Mouse (Mus musculus) brain, adult 2 months (tissue): Measurements from ENCODE around the gene Wwc2.
A peak's percentile ranks its signal among the peaks of the same experiment; 100 is the strongest.
"Not testable (repeated sequence)": the region's sequence is repeated elsewhere in the genome, so short reads cannot be mapped to it uniquely, and the experiment has no call there.

Experiments
- DNase-seq: peaks from one replicate; pipeline ENCODE4 v3.0.0; 2011; ENCODE audit warnings: low read depth, low spot score

The Wwc2 gene

DNA sequence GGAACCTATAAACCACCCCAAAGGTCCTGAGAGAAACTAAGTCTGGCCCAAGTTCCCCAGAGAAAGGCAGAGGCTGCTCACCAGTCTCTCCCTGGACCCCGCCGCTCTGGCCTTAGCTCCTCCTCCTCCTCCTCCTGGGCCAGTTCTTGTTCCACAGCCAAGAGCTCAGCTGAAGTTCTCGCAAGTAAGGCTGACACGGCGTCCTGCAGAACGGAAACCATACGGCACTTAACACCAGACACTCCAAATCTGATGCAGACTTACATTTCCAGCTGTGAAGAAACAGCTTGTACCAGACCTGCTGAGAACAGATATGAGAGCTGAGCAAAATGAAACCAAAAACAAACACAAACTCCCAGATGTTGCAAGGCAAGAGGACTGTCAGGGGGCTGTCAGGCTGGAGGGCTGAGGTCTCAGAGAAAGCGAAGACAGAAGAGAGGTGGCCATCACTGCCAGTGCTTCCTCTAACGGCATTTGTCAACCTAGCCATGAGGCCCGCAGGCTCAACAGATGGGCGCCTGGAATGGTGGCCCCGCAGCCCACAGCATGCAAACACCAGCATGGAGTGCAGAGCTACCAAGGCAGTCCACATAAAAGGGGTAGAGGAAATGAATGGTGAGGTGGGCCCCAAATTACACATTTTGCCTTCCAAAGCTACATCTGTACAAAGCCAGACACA lies 138.8 kb downstream of the Wwc2 start:
- peak; percentile 55 for DNase-seq

DNA sequence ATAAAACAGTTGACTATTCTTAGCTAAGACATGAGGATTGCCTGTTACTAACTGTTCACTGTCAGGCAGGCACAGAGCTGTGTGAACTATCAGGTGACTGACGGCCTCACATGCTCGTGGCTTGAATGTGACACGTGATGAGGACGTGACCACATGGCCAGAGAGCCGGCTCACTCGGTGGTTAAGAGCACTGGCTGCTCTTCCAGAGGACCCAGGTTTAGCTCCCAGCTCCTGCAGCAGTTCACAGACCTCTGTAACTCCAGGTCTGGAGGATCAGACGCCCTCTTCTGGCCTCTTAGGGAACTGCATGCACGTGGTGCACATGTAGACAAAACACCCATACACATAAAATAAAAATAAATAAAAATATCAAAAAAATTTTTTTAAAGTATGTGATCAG lies 140.9 kb downstream of the Wwc2 start:
- no peak for DNase-seq

DNA sequence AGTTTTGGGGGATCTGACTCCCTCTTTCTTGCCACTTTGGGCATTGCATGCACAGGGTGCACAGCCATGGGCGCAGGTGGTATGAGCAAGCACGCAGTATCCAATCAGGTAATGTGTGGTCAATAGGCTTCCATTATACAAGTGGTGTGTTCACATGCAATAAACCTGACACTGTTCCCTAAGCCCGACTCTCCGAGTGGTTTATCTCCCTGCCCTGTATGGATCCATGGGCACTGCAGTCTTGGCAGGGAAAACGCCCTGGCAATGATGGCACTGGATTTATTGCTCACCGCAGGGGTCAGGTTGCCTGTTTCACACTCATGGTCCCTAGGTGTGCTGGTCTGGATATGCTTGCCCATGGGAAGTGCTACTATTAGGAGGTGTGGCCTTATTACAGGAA lies 142.8 kb downstream of the Wwc2 start:
- DNase-seq = no peak

DNA sequence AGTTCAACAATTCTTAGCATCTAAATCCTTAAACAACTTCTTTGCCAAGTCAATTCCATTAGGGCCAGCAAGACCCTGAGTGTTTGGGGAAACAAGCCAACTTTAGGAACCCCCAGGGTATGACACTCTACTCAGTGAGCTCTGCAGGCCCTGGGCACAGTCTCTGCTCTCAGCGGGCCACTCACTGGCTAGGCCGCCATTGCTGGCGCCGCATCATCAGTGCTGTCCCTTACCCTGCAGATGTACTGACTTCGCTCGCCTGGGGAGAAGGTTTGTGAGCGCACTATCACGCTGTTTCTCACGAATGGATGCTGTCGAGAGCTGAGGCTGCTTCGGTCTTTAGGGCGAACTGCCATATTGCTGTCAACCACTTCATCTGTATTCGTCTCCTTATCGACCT lies 143.6 kb downstream of the Wwc2 start:
- no peak for DNase-seq

DNA sequence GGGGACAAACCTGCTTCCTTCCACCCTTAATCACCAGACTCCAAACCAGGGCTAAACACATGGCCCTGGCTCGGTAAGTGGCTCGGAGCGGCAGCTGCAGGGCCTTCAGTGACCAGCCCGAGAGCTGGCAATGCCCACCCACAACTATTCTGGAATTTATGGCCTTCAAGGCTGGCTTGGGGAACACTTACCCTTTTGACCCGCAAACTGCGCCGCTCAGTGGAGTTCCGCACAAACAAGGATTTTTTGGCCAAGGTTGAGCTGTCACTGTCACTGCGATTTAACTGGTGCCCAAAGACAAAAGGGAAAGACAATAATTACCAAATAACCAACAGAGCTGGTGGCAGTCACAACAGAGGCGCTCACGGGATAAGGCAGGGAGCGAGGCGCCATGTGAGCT lies 144.8 kb downstream of the Wwc2 start:
- no peak for DNase-seq

DNA sequence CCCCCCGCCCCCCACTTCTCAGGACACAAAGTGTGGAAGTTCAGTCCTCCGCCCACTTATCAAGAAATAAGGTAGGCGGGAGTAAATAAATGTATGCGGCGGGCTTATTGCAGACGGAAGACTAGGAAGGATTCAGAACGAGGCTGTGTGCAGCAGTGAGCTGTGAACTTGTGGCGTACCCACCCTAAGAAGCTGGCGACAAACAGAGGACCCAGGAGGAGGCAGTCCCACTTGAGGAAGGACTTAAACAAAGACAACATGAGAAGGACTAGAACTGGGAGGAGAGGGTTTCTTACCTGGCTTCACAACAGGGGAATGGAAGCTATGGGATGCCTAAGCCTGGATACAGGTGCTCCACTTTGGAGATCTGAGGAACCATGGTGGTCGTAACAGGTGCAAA lies 147.1 kb downstream of the Wwc2 start:
- no peak for DNase-seq

DNA sequence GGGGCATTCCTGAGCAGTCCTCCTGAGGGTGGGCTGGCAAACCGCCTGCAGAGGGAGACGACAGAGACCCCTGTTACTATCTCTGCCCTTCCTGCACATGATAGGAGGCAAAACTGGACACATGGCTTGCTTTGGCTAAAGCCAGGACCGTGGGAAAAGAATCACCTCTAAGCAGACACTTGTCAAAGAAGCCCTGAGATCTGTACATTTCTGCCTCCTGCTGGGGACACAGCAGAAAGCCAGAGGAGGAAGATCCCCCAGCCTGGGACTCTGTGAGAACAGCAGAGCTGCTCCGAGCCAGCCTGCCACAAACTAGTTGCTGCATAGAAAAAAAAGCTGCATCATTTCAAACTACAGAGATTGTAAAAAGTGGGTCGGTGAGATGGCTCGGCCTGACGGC lies 147.7 kb downstream of the Wwc2 start:
- peak; percentile 18 for DNase-seq

DNA sequence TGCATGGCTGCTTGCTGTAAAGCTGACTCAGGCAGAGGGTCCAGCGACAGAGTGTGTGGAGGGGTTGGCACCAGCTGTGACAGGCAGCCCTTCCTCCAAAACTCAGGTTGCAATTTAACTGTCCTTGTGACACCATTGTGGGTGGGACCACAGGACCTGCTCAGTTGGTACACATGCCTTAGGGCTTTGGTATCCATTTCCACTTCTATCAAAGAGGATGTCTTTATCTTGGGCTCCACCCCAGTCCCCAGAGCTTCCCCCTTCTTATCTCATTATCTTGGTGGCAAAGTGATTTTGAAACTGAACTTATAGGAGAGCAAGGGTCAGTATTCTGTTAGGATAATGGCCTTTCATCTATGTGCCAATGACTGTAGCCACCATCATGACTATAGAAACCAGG lies 156.8 kb downstream of the Wwc2 start:
- no peak for DNase-seq

DNA sequence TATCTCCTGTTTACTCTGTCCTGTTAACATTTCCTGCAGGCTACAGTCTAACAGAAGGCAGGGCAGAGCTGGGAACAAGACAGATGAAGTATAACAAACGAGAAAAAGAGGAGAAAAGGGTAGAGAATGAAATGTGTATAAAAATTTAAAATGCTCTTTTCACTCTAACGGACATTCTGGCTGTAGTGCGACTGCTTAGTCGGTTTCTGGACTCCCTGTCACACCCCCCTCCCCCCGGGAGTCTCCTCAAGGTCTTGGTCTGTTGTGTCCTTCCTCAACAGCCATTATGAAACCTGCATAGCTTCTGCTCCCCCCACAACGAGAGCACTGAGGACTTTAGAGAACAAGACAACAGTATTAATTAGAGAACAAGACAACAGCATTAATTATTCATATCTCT lies 158.1 kb downstream of the Wwc2 start:
- no peak for DNase-seq

DNA sequence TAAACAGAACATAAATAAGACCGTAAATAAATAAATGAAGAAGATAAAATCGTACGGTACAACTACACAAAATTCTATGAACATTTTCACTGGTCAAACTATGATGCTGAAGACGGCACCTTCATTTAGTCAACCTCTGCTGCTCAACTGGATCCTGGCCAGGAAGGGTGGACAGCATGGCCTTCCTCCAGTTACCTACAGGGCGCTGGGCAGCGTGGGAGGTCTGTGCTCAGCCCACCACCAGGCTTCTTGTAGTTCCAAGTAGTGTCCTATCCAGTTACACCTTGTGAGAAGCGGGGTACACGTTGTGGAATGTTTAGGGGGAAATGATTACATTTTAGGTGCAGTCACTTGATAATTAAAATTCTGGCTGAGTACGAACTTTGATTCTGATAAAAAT lies 163.8 kb downstream of the Wwc2 start:
- DNase-seq = no peak

DNA sequence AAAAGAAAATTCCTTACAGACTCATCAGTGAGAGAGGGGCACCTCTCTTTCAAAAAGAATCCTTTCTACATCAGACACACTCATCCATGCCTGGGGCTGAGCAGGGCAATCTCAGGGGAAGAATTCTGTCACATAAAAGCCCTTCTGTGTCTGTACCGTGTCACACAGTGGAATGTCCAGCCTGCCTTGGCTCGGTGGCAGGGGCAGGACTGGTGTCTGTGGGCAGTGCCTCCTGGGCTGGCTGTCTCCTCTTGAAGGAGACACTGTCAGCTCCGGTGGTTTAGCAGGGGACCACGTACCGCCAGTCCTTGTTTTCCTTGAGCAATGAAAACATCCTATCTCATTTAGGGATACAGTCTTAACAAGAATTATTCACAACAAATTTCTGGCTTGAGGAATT lies 165.1 kb downstream of the Wwc2 start:
- DNase-seq = no peak

DNA sequence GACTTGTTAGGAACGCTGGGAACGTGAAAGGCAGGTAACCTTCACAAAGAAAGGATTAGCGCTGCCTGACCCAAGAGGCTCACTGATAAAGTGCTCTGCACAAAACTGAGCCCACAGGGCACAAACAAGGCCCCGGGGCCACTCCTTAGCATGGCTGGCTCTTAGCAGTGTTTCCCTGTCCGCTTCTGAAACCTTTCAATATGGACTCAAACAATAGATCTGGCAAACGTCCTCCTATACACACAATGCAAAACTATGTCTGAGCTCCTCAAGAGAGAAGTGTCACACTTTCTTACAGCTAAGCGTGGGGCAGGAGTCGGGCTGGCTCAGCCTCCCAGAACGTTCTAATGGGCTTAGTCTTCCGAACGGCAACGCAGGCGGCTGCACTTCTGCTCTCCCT lies 166.5 kb downstream of the Wwc2 start, which contains the start of gene Cldn22:
Cldn22 (plus strand) TSS at position 301 of the 400 bp plus-strand sequence.
- no peak for DNase-seq

DNA sequence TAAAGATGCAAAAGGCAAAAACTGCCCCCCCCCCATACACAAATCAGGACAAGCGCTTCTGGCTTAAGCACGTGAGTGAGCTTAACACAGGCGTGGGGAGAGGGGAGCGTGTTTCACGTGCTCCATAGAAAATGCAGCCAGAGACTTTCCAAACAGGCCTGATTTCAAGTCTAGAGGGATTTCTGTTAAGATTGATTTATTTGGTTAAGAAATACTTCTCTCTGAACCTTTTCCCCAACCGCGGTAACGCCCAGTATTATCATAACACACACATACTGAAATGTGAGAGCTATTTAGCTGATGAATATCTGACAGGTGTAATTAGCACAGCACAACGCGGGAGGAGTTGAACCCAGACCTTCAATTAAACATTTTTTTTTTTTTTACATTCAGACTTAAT lies 166.9 kb downstream of the Wwc2 start:
- DNase-seq = no peak

DNA sequence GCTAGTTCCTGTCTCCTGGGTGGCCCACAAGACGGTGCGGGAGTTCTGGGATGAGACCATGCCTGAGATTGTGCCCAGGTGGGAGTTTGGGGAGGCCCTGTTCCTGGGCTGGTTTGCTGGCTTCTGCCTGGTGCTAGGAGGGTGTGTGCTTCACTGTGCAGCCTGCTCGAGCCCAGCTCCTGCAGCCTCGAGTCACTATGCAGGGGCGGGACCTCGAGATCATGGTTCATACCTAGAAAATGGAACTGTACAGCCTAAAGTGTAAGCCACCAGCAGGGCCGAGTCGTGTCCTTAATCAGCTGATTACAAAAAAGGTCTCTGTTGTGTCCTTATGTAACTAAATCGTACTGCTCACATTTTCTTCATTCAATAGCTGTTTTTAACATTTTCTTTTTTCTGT lies 168.2 kb downstream of the Wwc2 start:
- DNase-seq = not testable (repeated sequence)

DNA sequence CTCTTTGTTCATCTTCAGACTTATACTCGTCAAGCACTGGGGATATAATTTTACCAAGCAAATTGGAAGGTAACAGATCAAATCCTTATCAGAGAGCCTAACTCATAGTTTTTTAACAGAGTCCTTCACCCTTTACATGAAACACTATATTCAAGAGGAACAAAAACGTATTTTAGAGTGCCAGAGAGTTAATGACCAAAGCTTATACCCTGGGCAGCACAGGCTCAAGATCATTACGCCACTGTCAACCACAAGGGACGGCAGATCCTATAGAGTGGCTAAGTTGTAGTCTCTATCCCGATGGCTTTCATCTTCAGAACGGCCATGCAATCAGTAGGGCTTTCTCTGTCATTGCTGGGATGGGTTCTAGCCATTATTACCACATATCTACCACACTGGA lies 168.9 kb downstream of the Wwc2 start, which contains the start of gene Cldn24:
Cldn24 (plus strand) TSS at position 301 of the 400 bp plus-strand sequence.
- DNase-seq = no peak

DNA sequence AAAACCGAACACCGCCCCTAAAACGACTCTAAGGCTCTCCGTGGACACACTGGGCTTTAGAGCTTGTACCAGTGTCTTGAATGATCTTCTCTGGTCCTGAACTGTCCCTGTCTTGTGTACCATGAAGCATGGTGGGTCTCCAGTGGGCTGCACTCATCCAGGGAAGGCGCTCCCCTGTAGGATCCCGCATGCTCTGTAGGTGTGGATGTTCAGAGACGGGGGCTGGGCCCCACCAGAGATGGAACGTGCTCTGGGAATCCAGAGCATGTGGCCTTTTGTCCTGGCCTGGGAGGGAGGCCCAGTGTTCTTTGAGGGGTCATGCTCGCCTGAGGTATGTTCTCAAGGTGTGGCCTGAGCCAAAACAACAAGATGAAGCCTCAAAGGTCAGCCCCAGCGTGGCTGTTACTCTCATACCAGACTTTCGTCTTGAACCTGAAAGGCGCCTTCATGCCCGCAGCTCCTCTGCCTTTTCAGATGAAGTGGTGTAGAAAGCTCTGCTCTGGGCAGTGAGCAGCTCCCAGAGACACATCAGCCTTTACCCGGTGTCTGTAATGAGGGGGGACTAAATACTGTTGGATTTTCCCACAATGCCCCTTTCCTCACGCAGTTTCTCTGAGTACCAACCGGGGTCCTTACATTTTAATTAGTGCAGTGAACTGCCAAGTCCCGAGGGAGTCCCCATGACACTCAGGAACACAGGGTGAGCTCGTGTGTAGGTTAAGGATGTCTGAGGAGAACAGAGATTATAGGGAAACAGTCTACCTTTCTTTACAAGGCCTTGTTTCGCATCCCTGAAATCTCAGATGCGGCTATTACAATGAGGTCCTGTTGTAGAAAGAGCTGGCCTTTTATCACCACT lies 169.6 kb downstream of the Wwc2 start:
- DNase-seq = no peak

DNA sequence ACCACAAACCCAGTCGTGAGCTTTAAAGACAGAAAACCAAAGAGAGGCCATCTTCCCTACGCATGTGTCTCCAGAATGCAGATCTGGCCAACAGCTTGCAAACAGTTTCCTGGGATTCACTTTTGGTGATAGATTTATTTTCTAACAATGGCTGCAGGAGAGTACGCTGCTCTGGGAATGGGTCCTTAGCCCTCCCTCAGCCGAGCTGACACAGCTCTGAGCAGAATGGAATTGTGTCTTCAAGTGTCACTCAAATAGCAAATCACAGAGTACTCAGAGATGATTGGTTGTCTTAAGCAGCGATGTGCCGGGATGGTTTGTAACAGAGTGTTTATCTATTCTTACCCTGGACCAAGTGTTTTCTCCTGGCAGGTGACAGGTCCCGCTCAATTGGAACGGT lies 171.7 kb downstream of the Wwc2 start:
- no peak for DNase-seq

DNA sequence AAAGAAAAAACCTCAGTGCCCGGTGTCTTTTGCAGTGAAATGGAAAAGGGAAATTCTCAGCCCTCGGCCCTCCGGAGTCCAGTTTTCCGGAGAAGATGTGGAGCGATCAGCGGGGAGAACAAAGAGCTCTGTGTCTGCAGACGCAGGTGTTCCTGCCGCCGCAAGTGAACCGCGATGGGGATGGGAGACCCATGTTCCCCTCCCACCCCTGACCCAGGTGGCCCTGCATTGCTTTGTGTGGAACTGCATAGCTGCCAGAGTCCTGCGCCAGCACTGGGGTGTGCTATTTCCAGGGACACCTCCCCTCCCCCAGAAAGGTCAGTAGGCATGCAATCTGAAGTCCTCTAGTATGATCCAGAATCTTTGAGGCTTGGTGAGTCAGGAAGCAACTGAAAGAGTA lies 179.5 kb downstream of the Wwc2 start:
- no peak for DNase-seq

DNA sequence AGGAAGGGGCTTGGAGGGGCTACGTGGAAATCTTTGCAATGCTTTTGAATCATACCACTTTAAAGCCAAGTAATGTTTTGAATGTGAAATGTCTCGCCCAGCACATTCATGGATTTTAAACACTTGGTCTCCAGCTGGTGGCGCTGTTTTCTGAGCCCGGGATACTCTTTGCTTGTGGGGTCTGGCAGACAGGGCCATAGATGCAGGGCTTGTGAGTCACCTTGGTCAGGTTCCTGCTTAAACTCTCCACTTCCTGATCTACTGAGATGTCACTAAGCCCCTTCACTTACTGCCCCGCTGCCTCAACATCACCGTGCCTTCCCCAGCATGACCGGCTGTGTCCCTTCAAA lies 180.1 kb downstream of the Wwc2 start:
- DNase-seq = no peak

DNA sequence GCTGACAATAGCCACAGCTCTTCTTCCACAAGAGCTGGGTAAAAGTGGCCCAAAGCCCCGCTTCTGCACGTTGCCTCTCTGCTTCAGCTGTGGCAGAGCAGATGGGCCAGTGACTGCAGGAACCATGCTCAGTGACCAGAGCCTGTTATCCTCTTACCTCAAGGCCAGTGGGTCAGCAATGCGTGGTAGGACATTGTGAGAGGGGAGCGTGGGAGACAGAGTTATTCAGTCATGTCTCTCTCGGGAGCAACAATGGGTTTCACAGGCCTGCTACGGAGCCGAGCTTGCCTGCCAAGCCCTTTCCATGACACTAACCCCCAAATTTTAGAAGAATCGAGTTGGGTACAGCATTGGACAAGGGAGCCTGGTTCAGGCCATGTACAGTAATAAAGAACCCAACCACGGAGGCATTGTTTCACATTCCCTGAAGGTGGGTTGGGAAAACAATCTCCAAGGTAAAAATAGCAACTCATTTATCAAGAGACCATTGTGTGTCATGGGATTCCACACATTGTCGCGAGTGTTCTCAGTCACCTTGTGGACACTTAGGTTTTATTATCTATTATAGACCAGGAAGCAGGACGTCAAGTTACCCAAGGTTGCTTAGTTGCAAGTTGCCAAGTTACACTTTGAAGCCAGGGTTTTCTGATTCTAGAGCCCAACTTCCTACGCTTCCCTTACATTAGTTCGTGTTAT lies 180.6 kb downstream of the Wwc2 start:
- DNase-seq = no peak

DNA sequence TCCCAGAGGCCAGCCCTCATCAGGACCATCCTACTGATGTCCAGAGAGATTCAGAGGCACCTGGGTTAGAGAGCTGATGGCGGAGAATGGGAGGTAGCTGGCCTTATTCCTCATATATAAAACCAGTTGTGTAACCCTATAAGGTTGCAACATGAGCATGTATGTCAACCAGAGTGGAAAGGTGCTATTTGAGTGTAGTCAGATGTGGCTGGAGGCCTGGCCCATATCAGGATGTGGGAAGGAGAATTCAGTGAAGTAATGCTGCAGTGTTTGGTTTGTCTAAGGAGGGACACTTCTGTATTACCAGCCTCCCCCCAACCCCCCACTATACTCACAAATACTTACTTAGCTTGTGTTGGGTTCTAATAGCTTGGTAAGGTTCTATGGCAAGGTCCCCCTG lies 186.5 kb downstream of the Wwc2 start:
- DNase-seq = no peak

DNA sequence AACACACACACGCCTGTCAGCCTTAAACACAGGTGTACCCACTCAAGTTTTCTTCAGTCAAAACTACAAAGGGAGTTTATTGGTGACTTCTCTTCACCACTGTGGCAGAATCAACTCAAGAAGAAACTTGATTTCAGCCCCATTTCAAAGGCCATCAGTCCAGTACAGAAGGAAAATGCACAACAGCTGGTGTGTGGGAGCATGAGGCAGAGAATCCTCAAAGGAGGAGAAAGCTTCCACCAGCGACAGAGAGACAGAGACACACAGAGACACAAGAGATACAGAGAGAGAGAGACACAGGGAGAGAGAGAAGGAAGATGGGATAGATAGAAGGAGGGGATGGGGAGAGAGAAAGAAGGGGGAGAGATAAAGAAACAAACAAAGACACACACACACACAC lies 188.4 kb downstream of the Wwc2 start:
- peak; percentile 56 for DNase-seq

DNA sequence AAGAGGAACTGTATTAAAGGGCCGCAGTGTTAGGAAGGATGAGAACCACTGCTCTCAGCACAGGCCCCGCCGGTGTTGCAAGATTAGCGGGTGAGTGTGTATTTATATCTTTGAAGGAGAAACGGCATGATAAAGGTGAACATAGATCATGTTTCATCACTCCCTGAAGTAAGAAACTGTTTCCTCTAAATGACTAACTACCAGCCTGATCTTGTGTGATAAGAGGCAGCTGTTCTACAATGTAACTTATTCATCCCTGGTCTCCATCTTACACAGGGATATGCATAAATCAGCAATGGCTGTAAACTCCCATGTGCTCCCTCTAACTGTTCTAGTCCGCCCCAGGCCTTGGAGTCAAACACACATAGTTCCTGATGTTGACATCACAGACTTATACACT lies 191.3 kb downstream of the Wwc2 start:
- no peak for DNase-seq
